Mouse (Mus musculus) myocyte (in vitro differentiated cells): ENCODE results near the gene Rapgef3. TPM values are rescaled to one million over a fixed set of nuclear protein-coding genes. Genes with fewer than 3 reads are reported as not detected.

ENCODE experiments used
- H3K27me3 ChIP-seq: one replicate; pipeline ENCODE4 v1.6.1; 2011; ENCODE audit not compliant: control insufficient read depth, insufficient read depth, insufficient read length
- H3K36me3 ChIP-seq: one replicate; pipeline ENCODE4 v1.6.1; 2011; ENCODE audit not compliant: control insufficient read depth, insufficient read depth
- H3K4me2 ChIP-seq: one replicate; pipeline ENCODE4 v1.6.1; 2011; ENCODE audit warnings: low read depth, control low read depth
- H3K4me3 ChIP-seq: one replicate; pipeline ENCODE4 v1.5.1; 2011; ENCODE audit warnings: mild to moderate bottlenecking, control low read depth, moderate library complexity
- H3K79me2 ChIP-seq: one replicate; pipeline ENCODE4 v1.6.1; 2011; ENCODE audit not compliant: control insufficient read depth, insufficient read depth
- H3ac ChIP-seq: one replicate; pipeline ENCODE4 v1.6.1; 2011; ENCODE audit not compliant: control insufficient read depth, insufficient read length
- CEBPB ChIP-seq: IDR thresholded peaks from 2 replicates; pipeline ENCODE4 v1.6.1; 2011; ENCODE audit warnings: mild to moderate bottlenecking, moderate library complexity; ENCODE audit not compliant: poor library complexity, insufficient read depth, severe bottlenecking
- E2F4 ChIP-seq: IDR thresholded peaks from one replicate; pipeline ENCODE4 v1.6.1; 2011; ENCODE audit warnings: mild to moderate bottlenecking, control low read depth, moderate library complexity; ENCODE audit not compliant: insufficient read depth
- MAX ChIP-seq: IDR thresholded peaks from one replicate; pipeline ENCODE4 v1.6.1; 2011; ENCODE audit warnings: low read depth, mild to moderate bottlenecking, control low read depth
- MYOD1 ChIP-seq, 3 experiments: IDR thresholded peaks; one replicate each; pipeline ENCODE4 v1.6.1; 2011; ENCODE audit warnings: control low read depth in 2 of 3, low read depth in 2 of 3, mild to moderate bottlenecking in 2 of 3, moderate library complexity in 1 of 3; ENCODE audit not compliant: insufficient read length in 2 of 3, control insufficient read depth in 1 of 3
- MYOG ChIP-seq, 3 experiments: IDR thresholded peaks; one replicate each; pipeline ENCODE4 v1.6.1; 2011; ENCODE audit warnings: control low read depth in 2 of 3, low read depth in 2 of 3, mild to moderate bottlenecking in 2 of 3; ENCODE audit not compliant: insufficient read length in 2 of 3, control insufficient read depth in 1 of 3, insufficient read depth in 1 of 3
- POLR2A ChIP-seq: IDR thresholded peaks from one replicate; pipeline ENCODE4 v1.6.1; 2011; ENCODE audit warnings: low read depth, mild to moderate bottlenecking, control low read depth, moderate library complexity; ENCODE audit not compliant: insufficient read length
- POLR2AphosphoS2 ChIP-seq: IDR thresholded peaks from one replicate; pipeline ENCODE4 v1.6.1; 2011; ENCODE audit warnings: low read depth, control low read depth; ENCODE audit not compliant: insufficient read length
- REST ChIP-seq: IDR thresholded peaks from one replicate; pipeline ENCODE4 v1.6.1; 2011; ENCODE audit warnings: mild to moderate bottlenecking, control low read depth, moderate library complexity; ENCODE audit not compliant: insufficient read depth, insufficient read length
- SRF ChIP-seq: IDR thresholded peaks from one replicate; pipeline ENCODE4 v1.6.1; 2011; ENCODE audit warnings: low read depth; ENCODE audit not compliant: control insufficient read depth, insufficient read length
- TCF12 ChIP-seq: IDR thresholded peaks from one replicate; pipeline ENCODE4 v1.6.1; 2011; ENCODE audit warnings: mild to moderate bottlenecking, control low read depth; ENCODE audit not compliant: poor library complexity, insufficient read depth, severe bottlenecking
- TCF3 ChIP-seq: IDR thresholded peaks from one replicate; pipeline ENCODE4 v1.6.1; 2011; ENCODE audit warnings: low read depth, control low read depth; ENCODE audit not compliant: insufficient read length
- USF1 ChIP-seq: IDR thresholded peaks from one replicate; pipeline ENCODE4 v1.6.1; 2011; ENCODE audit warnings: low read depth, mild to moderate bottlenecking, control low read depth, moderate library complexity
- polyA plus RNA-seq: library from polyadenylated mRNA; unstranded; fragments of >200 nt; fragmentation: generic; extraction: Trizol; gene quantifications from one replicate; pipeline ENCODE4 v1.2.1, GENCODE M21; 2012; ENCODE audit warnings: missing spikeins

Rapgef3 gene
- polyA plus RNA-seq, 1 experiment, result 1.2 TPM

DNA sequence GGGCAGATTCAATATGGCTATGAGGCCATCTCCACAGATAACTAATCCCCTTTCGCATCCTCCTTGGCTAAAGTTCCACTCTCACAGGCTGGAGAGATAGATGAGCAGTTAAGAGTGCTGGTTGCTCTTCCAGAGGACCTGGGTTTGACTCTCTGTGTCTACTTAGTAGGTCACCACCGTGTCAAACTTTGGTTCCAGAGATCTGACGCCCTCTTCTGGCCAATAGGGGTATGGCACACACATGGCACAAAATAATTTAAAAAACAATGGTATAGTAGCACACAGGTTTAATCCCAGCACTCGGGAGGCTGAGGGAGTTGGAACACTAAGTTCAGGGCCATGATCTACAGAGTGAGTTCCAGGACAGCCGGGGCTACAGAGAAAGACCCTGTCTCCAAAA is 26.5 kb upstream of the Rapgef3 start:
- no peaks in the 10 kb centered on the region for H3K27me3 ChIP-seq
- no peak overlapping the region for H3K4me3 ChIP-seq
- no peak for TF ChIP-seq TCF12
- TF ChIP-seq POLR2A, result no peak
- TF ChIP-seq CEBPB, result no peak
- TF ChIP-seq MYOG (IDR thresholded peaks at IDR 0.05; ENCODE audit: control insufficient read depth in 1 of 3, insufficient read depth in 1 of 3, insufficient read length in 2 of 3, low read depth in 2 of 3), result no peak
- TF ChIP-seq SRF, result no peak
- TF ChIP-seq POLR2AphosphoS2, result no peak
- TF ChIP-seq MYOD1 (IDR thresholded peaks at IDR 0.05; ENCODE audit: control insufficient read depth in 1 of 3, insufficient read length in 2 of 3, low read depth in 2 of 3), result no peak
- no peak for TF ChIP-seq E2F4
- TF ChIP-seq USF1, result no peak
- TF ChIP-seq REST, result no peak
- no peak for TF ChIP-seq MAX
- TF ChIP-seq TCF3, result no peak
- no peak overlapping the region for H3K4me2 ChIP-seq
- H3K36me3 ChIP-seq, result peaks cover 46% of the 10 kb centered on the region
- no peaks in the 10 kb centered on the region for H3K79me2 ChIP-seq
- H3ac ChIP-seq, result no peak overlapping the region

GRCm38 (mm10) chr15:97793386-97794153 is 25.8 kb upstream of the Rapgef3 start:
- Histone ChIP-seq H3K36me3 (peaks cover 41% of the 10 kb centered on the region), H3K79me2 (no peaks in the 10 kb centered on the region), H3K4me3 (no peak overlapping the region), H3K4me2 (no peak overlapping the region), H3ac (no peak overlapping the region), H3K27me3 (no peaks in the 10 kb centered on the region)
- TF ChIP-seq POLR2AphosphoS2 (peak; percentile 6), REST (no peak)

DNA sequence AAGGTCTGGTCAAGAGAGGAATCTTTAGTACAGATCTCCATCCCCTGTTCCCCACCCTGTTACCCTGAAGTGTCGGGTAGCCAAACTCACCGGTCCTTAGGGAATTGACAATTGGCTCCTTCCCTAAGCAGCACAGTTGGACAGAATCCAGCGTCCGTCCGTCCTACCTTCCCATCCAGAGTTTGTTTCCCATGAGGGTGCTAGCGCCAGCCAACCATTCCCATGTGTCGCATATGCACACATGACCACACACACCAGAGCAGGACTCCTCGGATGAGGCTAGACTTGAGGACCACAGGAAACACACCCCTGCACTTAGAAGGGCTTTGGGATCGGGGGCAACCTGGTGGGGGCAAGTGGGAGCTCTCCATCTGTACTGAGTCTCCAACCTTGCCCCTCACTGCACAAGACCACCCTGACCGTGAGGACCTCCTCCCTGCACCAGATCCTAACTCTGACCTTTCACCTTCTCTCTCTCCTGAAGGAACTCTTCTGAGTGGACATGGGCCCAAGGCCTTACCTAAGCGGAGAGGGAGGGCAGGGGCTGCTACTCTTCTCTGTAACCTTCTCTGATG is 23.4 kb upstream of the Rapgef3 start:
- TF ChIP-seq TCF3 (no peak), MYOD1 (IDR thresholded peaks at IDR 0.05; ENCODE audit: control insufficient read depth in 1 of 3, insufficient read length in 2 of 3, low read depth in 2 of 3) (no peak), TCF12 (no peak), E2F4 (no peak), CEBPB (no peak), SRF (no peak), MYOG (IDR thresholded peaks at IDR 0.05; ENCODE audit: control insufficient read depth in 1 of 3, insufficient read depth in 1 of 3, insufficient read length in 2 of 3, low read depth in 2 of 3) (no peak), USF1 (no peak)
- Histone ChIP-seq H3ac (no peak overlapping the region), H3K4me3 (no peak overlapping the region), H3K36me3 (peaks cover 21% of the 10 kb centered on the region), H3K79me2 (no peaks in the 10 kb centered on the region), H3K27me3 (no peaks in the 10 kb centered on the region), H3K4me2 (no peak overlapping the region)

DNA sequence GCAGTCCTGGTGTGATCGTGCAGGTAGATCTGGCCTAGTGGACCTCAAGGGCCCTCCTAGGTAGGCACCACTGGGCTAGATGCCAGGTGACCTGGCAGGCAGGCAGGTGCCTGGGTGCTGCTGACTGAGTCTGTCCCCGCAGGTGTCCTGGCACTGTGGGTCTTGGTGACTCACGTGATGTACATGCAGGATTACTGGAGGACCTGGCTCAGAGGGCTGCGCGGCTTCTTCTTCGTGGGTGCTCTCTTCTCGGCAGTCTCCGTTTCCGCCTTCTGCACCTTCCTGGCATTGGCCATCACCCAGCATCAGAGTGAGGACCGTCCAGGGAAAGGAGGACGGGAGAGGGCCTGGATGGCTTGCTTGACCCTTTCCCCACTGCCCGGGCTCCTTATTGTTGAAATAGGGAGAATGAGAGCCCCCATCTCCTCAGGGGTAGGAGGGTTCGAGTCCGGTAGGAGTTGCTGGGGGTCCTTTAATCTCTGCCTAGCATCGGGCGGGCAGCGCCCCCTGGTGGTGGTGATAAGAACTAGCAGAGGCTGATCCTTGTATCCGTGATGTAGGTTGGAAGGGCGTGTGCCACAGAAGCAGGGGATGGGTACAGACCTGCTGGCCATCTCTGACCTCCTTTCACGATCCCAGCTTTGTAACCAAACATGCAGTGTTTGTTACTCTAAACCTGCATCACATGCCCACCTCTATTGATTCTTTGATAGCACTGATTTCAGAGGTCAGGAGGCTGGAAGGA is 22.2 kb upstream of the Rapgef3 start:
- Histone ChIP-seq H3ac (no peak overlapping the region), H3K79me2 (no peaks in the 10 kb centered on the region), H3K36me3 (peaks cover 13% of the 10 kb centered on the region), H3K4me3 (no peak overlapping the region), H3K4me2 (no peak overlapping the region), H3K27me3 (no peaks in the 10 kb centered on the region)
- TF ChIP-seq MYOG (IDR thresholded peaks at IDR 0.05; ENCODE audit: control insufficient read depth in 1 of 3, insufficient read depth in 1 of 3, insufficient read length in 2 of 3, low read depth in 2 of 3) (peak in 1 of 3 experiments; percentile 12), POLR2AphosphoS2 (no peak)

DNA sequence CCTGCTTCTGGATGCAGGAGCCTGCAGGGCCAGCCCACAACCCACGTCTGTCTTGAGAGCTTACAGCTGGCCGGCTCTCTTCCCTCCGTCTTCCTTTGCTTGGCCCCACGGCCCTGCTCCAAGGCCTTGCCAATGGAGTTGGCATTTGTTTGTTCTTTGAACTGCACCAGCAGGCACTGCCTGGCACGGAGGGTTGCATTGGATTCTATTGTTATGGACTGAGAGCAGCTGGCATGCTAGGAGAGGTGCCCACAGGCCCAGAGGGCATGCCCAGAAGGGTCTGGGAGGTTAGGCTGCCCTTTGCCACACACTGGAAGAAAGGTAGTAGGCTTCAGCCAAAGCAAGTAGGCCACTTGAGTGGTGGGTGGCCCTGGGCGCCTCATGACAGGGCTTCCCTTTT is 21.0 kb upstream of the Rapgef3 start:
- no peak overlapping the region for H3ac ChIP-seq
- TF ChIP-seq POLR2AphosphoS2 (peak; percentile 62), TCF3 (no peak)
- no peak overlapping the region for H3K4me2 ChIP-seq

More for the DNA sequence above, 21.0 kb upstream of the Rapgef3 start:
- Histone ChIP-seq H3K36me3 (peaks cover 13% of the 10 kb centered on the region), H3K79me2 (no peaks in the 10 kb centered on the region), H3K4me3 (no peak overlapping the region), H3K27me3 (no peaks in the 10 kb centered on the region)
